Mouse (Mus musculus) frontal cortex, postnatal 14 days (tissue): ENCODE results near the gene Cebpa.

Source experiments
- DNase-seq, 2 experiments: peaks; one replicate each; pipeline ENCODE4 v3.0.0; 2022; ENCODE audit warnings: low spot score in 2 of 2

Cebpa gene

DNA sequence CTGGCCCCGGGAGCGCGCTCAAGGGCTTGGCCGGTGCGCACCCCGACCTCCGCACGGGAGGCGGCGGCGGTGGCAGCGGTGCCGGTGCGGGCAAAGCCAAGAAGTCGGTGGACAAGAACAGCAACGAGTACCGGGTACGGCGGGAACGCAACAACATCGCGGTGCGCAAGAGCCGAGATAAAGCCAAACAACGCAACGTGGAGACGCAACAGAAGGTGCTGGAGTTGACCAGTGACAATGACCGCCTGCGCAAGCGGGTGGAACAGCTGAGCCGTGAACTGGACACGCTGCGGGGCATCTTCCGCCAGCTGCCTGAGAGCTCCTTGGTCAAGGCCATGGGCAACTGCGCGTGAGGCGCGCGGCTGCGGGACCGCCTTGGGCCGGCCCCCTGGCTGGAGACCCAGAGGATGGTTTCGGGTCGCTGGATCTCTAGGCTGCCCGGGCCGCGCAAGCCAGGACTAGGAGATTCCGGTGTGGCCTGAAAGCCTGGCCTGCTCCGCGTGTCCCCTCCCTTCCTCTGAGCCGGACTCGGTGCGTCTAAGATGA is 1.1 kb downstream of the Cebpa start:
- DNase-seq = no peak

GRCm38 (mm10) chr7:35121150-35121549 is 2.1 kb downstream of the Cebpa start:
- DNase-seq = no peak

DNA sequence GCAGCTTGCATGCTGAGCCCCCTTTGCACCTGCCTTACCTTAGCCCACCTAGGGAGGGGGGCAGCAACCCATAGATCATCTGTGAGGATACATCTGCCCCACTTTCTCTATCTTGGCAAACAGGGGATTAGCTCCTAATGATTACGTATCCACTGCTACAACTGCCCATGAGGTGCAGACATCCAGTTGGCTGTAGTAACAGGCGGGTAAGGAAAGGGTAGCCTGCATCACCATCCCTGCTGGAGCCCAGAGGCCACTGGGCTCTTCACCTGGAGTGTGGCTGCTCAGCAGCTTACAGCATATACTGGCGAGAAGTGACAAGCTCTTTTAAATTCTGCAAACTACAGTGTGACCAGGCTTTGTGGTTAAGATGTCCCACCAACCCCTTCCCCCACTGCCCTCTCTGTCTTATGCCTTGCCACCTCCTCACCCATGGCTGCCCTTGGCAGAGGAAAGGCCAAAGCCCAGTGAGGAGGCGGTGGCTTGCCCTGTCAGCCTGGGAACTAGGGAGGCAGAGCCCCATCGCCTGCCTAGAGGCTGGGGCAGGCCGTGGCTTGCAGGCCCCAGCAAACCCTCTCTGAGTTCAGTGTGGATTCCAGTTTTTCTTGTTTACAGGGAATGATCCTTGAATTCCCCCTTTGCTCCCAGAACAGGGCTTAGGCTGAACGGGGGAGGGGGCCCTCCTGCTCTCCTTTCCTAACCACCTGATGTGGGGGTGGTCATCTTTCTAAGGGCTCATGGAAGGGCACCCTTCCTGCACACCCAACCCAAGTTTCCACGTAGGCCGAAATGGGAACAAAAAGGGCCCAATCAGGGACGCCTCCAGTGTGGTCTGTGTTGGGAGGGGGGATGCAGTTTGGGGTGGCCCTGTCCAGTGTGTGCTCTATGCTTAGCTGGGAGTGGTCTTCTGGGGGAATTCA is 3.6 kb downstream of the Cebpa start:
- DNase-seq = no peak

GRCm38 (mm10) chr7:35123431-35123953 is 4.4 kb downstream of the Cebpa start:
- no peak for DNase-seq

DNA sequence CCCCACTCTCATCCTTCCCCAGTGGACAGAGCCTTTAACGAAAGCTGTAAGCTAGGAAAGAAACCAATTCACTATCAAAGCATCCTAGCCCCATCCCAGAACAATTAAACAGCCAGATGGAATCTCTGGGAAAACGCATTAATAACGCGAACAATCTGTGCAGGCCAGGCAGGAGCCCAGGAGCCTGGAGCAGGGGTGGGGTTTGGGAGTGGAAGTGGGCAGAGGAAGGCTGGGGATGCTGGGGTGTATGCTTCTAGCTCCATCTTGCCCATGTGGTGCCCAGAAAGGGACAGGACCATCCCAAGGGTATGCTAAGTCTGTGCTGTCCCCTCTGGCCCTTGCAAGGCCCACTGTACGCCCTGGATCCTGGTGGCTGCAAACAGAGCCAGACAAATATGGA is 5.1 kb downstream of the Cebpa start:
- DNase-seq = no peak

DNA sequence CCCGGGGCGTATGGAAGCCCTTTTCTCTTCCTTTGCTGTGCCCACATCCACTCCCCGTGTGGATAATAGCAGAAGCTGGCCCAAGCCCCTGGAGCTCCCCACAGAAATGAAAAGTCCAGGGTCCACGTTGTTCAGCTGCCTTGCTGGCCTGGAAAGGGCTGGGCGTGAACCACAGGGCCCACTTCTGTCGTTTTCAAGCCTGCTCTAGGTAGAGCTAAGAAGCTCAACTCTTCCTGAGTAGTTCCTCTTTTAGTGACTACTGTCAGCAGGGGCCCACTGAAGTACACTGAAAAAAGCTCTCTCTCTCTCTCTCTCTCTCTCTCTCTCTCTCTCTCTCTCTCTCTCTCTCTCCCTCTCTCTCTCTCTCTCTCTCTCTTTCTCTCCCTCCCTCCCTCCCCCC is 5.7 kb downstream of the Cebpa start:
- DNase-seq = no peak

DNA sequence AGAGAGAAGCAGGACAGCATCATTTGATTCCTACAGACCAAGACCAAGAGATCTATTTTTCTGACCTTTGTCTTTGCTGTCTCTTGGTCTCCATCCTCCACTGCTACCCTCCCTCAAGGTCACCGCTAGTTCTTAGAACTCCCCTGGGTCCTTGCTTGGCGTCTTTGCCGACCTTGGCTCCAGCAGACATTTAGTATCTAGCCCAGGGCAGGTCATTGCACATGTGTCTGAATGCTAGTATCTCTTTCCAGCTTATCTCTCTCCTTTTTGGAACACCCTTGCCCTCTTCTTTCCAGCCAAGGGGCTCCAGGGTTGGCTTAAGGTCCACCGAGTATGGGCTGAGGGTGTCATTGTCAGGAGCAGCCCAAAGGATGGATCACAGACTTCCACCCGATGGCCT is 6.9 kb downstream of the Cebpa start:
- no peak for DNase-seq

- no peak for DNase-seq
These were observed 7.9 kb downstream of the Cebpa start for GRCm38 (mm10) chr7:35127001-35127400.

- no peak for DNase-seq
These were observed 8.6 kb downstream of the Cebpa start for GRCm38 (mm10) chr7:35127721-35128120.

GRCm38 (mm10) chr7:35128677-35129567 is 9.8 kb downstream of the Cebpa start:
- no peak for DNase-seq

GRCm38 (mm10) chr7:35130059-35130738 is 11.1 kb downstream of the Cebpa start:
- no peak for DNase-seq

DNA sequence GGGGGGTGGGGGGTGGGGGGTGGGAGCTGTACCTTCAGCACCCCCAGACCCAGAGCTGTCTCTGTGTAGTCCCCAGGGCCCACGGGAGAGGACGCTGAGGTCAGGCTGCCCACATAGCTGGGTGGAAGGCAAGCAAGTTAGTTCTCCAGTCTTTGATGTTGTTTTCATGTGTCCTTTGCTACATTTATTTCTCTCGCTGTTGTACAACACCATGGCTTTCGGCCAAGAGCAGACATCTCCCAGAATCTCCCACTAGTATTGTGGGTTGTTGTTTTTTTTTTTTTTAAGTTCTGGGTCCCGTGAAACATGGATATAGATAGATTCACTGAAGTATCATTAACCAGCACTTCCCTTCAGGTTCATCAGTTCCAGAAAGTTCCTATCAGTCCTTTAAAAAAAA is 11.8 kb downstream of the Cebpa start:
- no peak for DNase-seq

GRCm38 (mm10) chr7:35131601-35132000 is 12.5 kb downstream of the Cebpa start:
- DNase-seq = no peak

- DNase-seq = no peak
These were observed 15.5 kb downstream of the Cebpa start for GRCm38 (mm10) chr7:35134621-35135020.

DNA sequence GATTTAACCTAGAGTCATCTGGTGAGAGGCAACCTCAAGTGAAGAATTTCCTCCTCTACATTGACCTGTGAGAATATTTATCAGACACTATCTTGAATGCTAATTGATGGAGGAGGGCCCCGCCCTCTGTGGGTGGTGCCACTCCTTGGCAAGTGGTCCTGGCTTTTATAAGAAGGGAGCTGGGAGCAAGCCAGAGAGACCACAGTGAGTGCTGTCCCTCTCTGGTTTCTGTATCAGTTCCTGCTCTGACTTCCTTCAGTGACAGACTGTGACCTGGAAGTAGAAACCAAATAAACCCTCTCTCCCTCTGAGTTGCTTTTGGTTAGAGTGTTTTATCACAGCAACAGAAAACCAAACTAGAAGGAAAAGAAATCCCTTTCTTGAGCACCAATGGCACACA is 18.4 kb downstream of the Cebpa start:
- DNase-seq = no peak

GRCm38 (mm10) chr7:35138481-35138880 is 19.4 kb downstream of the Cebpa start:
- no peak for DNase-seq

- DNase-seq = no peak
These were observed 20.8 kb downstream of the Cebpa start for GRCm38 (mm10) chr7:35139880-35140279.

DNA sequence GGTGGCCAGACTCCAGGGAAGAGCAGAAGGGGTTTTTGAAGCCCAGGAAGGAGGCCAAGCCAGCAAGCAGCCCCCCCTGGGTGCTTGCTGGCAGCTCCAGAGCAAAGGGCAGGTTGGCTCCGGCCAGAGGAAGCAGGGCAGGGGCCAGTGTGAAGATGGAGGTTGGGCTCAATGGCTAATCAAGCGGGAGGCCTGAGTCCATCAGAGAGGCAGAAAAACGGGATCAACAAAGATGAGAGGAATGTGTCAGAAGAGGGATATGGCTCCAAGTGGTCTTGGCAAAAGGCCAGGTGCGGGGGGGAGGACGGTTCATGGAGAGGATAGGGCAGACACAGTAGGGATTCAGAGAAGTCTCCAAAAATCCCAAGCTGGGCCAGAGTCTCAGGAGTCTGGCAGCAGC is 22.4 kb downstream of the Cebpa start:
- no peak for DNase-seq

GRCm38 (mm10) chr7:35142522-35142921 is 23.4 kb downstream of the Cebpa start:
- no peak for DNase-seq

DNA sequence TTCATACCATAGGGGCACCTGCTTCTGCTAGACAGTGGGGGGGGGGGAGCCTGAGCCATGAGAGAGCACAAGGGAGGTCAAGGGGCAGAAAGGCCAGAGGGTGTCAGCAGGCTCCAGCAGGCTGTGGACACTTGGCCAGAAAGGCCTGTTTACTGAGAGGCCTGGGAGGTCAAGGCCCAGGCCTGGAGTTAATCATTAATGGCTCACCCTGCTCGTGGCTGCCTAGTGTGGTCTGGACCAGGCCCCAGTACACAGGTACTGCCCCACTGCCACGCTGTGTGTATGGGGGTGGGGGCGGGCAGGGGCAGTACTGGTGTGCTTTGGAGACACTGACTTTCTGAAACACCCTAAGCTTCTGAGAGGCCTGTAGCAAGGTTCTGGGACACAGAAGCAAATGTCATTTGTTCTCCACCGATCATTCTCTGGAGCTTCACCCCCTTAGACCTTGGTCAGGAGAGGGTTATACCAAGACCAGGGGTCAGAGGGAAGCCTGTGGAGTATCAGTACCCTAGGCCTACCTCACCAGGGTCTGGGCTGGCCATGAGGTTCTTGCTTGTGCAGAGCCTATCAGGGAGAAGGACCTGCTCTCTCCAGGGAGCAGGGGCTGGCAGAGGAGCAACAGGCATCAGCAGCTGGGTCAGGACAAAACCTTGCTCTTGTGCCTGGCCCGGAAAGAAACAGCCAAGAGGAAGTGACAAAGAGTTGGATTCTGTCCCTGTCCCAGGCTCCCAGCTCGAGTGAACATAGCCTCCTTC is 24.9 kb downstream of the Cebpa start:
- DNase-seq = no peak

DNA sequence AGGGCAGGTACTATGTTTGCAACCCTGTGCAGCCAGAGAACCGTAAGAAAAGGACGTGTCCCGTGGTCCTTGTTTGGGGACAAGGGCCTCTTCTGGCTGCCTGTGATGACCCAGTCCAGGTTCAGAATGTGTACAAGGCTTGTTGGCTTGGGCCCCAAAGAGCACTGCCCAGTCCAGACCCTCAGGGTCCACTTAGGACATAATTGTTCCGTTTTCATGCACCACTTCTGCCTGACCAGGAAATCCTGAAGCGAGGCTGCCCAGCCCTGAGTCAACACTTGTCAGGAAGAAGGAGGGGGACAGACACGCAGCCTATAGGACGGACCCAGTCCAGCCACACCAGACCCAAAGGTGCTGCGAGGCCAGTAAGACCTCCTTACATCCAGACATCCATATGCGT is 26.0 kb downstream of the Cebpa start:
- DNase-seq = no peak
